Mouse (Mus musculus): Measurements from ENCODE around the gene Aagab.

The Aagab gene

GRCm38 (mm10) chr9:63602043-63602939 lies at the start of gene Aagab, which contains the start of gene Iqch:
Gene Aagab (plus strand): TSS chr9:63602660.
Gene Iqch (minus strand): TSS chr9:63602493.
- Histone ChIP-seq H3K9me3 (ENCODE audit: low read length) (no peaks in the 10 kb centered on the region), H3K4me3 (replicated peaks; ENCODE audit: low read length) (peak within 1 kb of the TSS; percentile 97), H3K4me1 (replicated peaks; ENCODE audit: low read depth, low read length) (peaks cover 22% of the 10 kb centered on the region), H3K36me3 (ENCODE audit: insufficient read depth, low read length) (no peaks in the 10 kb centered on the region), H3K27me3 (ENCODE audit: insufficient read depth, low read length) (no peaks in the 10 kb centered on the region)
- TF ChIP-seq NANOG (IDR thresholded peaks at IDR 0.05; ENCODE audit: borderline replicate concordance, low read length) = no peak
- TF ChIP-seq POU5F1 (IDR thresholded peaks at IDR 0.05; ENCODE audit: borderline replicate concordance, low read length) = no peak
- no peak for TF ChIP-seq CTCF (conservative IDR thresholded peaks at IDR 0.05; ENCODE audit: low read length)

- peaks cover 5% of the 10 kb centered on the region; the same call in 1 of the 2 replicates for H3K27me3 ChIP-seq (ENCODE audit: insufficient read depth, low read length)
- no peaks in the 10 kb centered on the region for H3K4me1 ChIP-seq (replicated peaks; ENCODE audit: low read depth, low read length)
- H3K4me3 ChIP-seq (replicated peaks; ENCODE audit: low read length) = no peak overlapping the region
- H3K36me3 ChIP-seq (ENCODE audit: insufficient read depth, low read length) = no peaks in the 10 kb centered on the region
- H3K9me3 ChIP-seq (ENCODE audit: low read length) = no peaks in the 10 kb centered on the region
- no peak for TF ChIP-seq POU5F1 (IDR thresholded peaks at IDR 0.05; ENCODE audit: borderline replicate concordance, low read length)
- no peak for TF ChIP-seq CTCF (conservative IDR thresholded peaks at IDR 0.05; ENCODE audit: low read length)
Observed at GRCm38 (mm10) chr9:63553628-63554027, 48.8 kb upstream of the Aagab start.

DNA sequence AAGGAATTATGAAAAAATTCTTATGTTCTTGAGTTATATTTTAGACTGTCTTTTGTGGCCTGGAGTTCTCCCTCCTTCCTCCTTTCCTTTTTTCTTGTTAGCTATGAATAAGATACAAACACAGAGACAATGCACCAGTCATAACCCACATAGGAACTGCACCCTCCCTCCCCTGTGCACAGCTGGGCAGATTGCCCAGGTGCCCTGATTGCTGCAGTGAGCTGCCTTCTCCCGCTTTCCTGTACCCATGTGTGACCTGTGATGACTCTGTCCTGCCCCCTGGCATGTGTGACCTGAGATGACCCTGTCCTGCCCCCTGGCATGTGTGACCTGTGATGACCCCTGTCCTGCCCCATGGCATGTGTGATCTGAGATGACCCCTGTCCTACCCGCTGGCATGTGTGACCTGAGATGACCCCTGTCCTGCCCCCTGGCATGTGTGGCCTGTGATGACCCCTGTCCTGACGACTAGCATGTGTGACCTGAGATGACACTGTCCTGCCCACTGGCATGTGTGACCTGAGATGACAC lies 46.9 kb upstream of the Aagab start:
- H3K9me3 ChIP-seq (ENCODE audit: low read length) = no peaks in the 10 kb centered on the region
- no peaks in the 10 kb centered on the region for H3K27me3 ChIP-seq (ENCODE audit: insufficient read depth, low read length)
- TF ChIP-seq NANOG (IDR thresholded peaks at IDR 0.05; ENCODE audit: borderline replicate concordance, low read length) (no peak), CTCF (conservative IDR thresholded peaks at IDR 0.05; ENCODE audit: low read length) (no peak), POU5F1 (IDR thresholded peaks at IDR 0.05; ENCODE audit: borderline replicate concordance, low read length) (no peak)
- no peaks in the 10 kb centered on the region for H3K4me1 ChIP-seq (replicated peaks; ENCODE audit: low read depth, low read length)
- H3K4me3 ChIP-seq (replicated peaks; ENCODE audit: low read length) = no peak overlapping the region
- no peaks in the 10 kb centered on the region for H3K36me3 ChIP-seq (ENCODE audit: insufficient read depth, low read length)

GRCm38 (mm10) chr9:63556316-63556715 lies 46.1 kb upstream of the Aagab start:
- no peak for TF ChIP-seq POU5F1 (IDR thresholded peaks at IDR 0.05; ENCODE audit: borderline replicate concordance, low read length)
- no peak for TF ChIP-seq CTCF (conservative IDR thresholded peaks at IDR 0.05; ENCODE audit: low read length)
- TF ChIP-seq NANOG (IDR thresholded peaks at IDR 0.05; ENCODE audit: borderline replicate concordance, low read length) = no peak
- Histone ChIP-seq H3K9me3 (ENCODE audit: low read length) (no peaks in the 10 kb centered on the region), H3K27me3 (ENCODE audit: insufficient read depth, low read length) (no peaks in the 10 kb centered on the region), H3K36me3 (ENCODE audit: insufficient read depth, low read length) (no peaks in the 10 kb centered on the region), H3K4me3 (replicated peaks; ENCODE audit: low read length) (no peak overlapping the region), H3K4me1 (replicated peaks; ENCODE audit: low read depth, low read length) (no peaks in the 10 kb centered on the region)

GRCm38 (mm10) chr9:63556933-63557332 lies 45.5 kb upstream of the Aagab start:
- H3K27me3 ChIP-seq (ENCODE audit: insufficient read depth, low read length) = no peaks in the 10 kb centered on the region
- no peaks in the 10 kb centered on the region for H3K4me1 ChIP-seq (replicated peaks; ENCODE audit: low read depth, low read length)
- H3K4me3 ChIP-seq (replicated peaks; ENCODE audit: low read length) = no peak overlapping the region
- H3K36me3 ChIP-seq (ENCODE audit: insufficient read depth, low read length) = no peaks in the 10 kb centered on the region
- no peaks in the 10 kb centered on the region for H3K9me3 ChIP-seq (ENCODE audit: low read length)
- TF ChIP-seq POU5F1 (IDR thresholded peaks at IDR 0.05; ENCODE audit: borderline replicate concordance, low read length) (no peak), NANOG (IDR thresholded peaks at IDR 0.05; ENCODE audit: borderline replicate concordance, low read length) (no peak), CTCF (conservative IDR thresholded peaks at IDR 0.05; ENCODE audit: low read length) (no peak)

GRCm38 (mm10) chr9:63561931-63562330 lies 40.5 kb upstream of the Aagab start:
- Histone ChIP-seq H3K36me3 (ENCODE audit: insufficient read depth, low read length) (no peaks in the 10 kb centered on the region), H3K27me3 (ENCODE audit: insufficient read depth, low read length) (no peaks in the 10 kb centered on the region), H3K4me1 (replicated peaks; ENCODE audit: low read depth, low read length) (no peaks in the 10 kb centered on the region), H3K9me3 (ENCODE audit: low read length) (no peaks in the 10 kb centered on the region), H3K4me3 (replicated peaks; ENCODE audit: low read length) (no peak overlapping the region)
- TF ChIP-seq CTCF (conservative IDR thresholded peaks at IDR 0.05; ENCODE audit: low read length) = no peak

- TF ChIP-seq POU5F1 (IDR thresholded peaks at IDR 0.05; ENCODE audit: borderline replicate concordance, low read length) (no peak), CTCF (conservative IDR thresholded peaks at IDR 0.05; ENCODE audit: low read length) (no peak), NANOG (IDR thresholded peaks at IDR 0.05; ENCODE audit: borderline replicate concordance, low read length) (no peak)
- Histone ChIP-seq H3K36me3 (ENCODE audit: insufficient read depth, low read length) (no peaks in the 10 kb centered on the region), H3K4me1 (replicated peaks; ENCODE audit: low read depth, low read length) (no peaks in the 10 kb centered on the region), H3K9me3 (ENCODE audit: low read length) (no peaks in the 10 kb centered on the region), H3K27me3 (ENCODE audit: insufficient read depth, low read length) (no peaks in the 10 kb centered on the region), H3K4me3 (replicated peaks; ENCODE audit: low read length) (no peak overlapping the region)
Observed at GRCm38 (mm10) chr9:63563436-63563835, 39.0 kb upstream of the Aagab start.

DNA sequence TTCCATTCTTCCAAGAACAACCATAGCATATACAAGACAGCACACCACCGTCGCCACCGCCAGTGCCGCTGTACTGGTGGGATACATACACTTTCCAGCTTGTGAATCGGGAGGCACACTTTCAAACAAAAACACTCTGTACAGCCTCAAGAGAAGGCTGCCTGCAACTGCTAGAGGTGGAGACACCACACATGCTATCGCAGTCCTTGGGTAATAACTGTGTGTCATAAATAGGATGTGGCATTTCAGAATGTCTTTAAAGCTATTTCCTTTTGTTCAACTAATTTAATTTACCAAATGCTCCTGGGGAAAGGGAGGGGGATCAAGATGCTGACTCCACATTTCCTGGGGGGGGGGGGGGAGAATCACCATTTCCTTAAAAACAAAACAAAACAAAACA lies 34.1 kb upstream of the Aagab start:
- H3K36me3 ChIP-seq (ENCODE audit: insufficient read depth, low read length) = no peaks in the 10 kb centered on the region
- no peak overlapping the region for H3K4me3 ChIP-seq (replicated peaks; ENCODE audit: low read length)
- no peaks in the 10 kb centered on the region for H3K27me3 ChIP-seq (ENCODE audit: insufficient read depth, low read length)
- H3K9me3 ChIP-seq (ENCODE audit: low read length) = no peaks in the 10 kb centered on the region
- no peaks in the 10 kb centered on the region for H3K4me1 ChIP-seq (replicated peaks; ENCODE audit: low read depth, low read length)
- no peak for TF ChIP-seq POU5F1 (IDR thresholded peaks at IDR 0.05; ENCODE audit: borderline replicate concordance, low read length)
- no peak for TF ChIP-seq NANOG (IDR thresholded peaks at IDR 0.05; ENCODE audit: borderline replicate concordance, low read length)
- no peak for TF ChIP-seq CTCF (conservative IDR thresholded peaks at IDR 0.05; ENCODE audit: low read length)

Data from E14TG2a.4 (cell line).